Mouse (Mus musculus) ES-Bruce4 (cell line): ENCODE measurements around the gene Rps2.

Experiments
- CTCF ChIP-seq: IDR thresholded peaks from one replicate; pipeline ENCODE4 v1.8.1; 2011; ENCODE audit warnings: low read depth, low read length
- EP300 ChIP-seq: IDR thresholded peaks from 2 replicates; pipeline ENCODE4 v1.6.1; 2011; ENCODE audit warnings: low read depth, low read length; ENCODE audit not compliant: insufficient read depth
- POLR2A ChIP-seq: IDR thresholded peaks from one replicate; pipeline ENCODE4 v1.8.1; 2011; ENCODE audit warnings: low read length; ENCODE audit not compliant: insufficient read depth

GRCm38 (mm10) chr17:24734513-24734912, 16.6 kb downstream of the Rps2 start:
- TF ChIP-seq POLR2A (no peak), CTCF (no peak), EP300 (no peak)
